Mouse (Mus musculus) brain, embryonic 18.5 days (tissue): ENCODE measurements around the gene Snx27.

Experiments
- DNase-seq: peaks from one replicate; pipeline ENCODE4 v3.0.0-alpha.2; 2012; ENCODE audit warnings: low read depth, low spot score

Gene Snx27

GRCm38 (mm10) chr3:94567242-94567641, 15.3 kb downstream of the Snx27 start:
- DNase-seq = no peak

- no peak for DNase-seq
Observed at GRCm38 (mm10) chr3:94565557-94565956, 17.0 kb downstream of the Snx27 start.

GRCm38 (mm10) chr3:94565127-94565526, 17.4 kb downstream of the Snx27 start:
- no peak for DNase-seq

GRCm38 (mm10) chr3:94564356-94565010, 18.0 kb downstream of the Snx27 start:
- DNase-seq = no peak

GRCm38 (mm10) chr3:94563163-94563562, 19.4 kb downstream of the Snx27 start:
- no peak for DNase-seq

GRCm38 (mm10) chr3:94559931-94560429, 22.5 kb downstream of the Snx27 start:
- DNase-seq = no peak

GRCm38 (mm10) chr3:94549041-94549440, 33.5 kb downstream of the Snx27 start:
- DNase-seq = no peak

- no peak for DNase-seq
Observed at GRCm38 (mm10) chr3:94537187-94537586, 45.3 kb downstream of the Snx27 start.

GRCm38 (mm10) chr3:94533968-94534367, 48.5 kb downstream of the Snx27 start:
- no peak for DNase-seq

- DNase-seq = no peak
Observed at GRCm38 (mm10) chr3:94526731-94527130, 55.8 kb downstream of the Snx27 start.

GRCm38 (mm10) chr3:94506664-94507063, 75.9 kb downstream of the Snx27 start:
- no peak for DNase-seq

GRCm38 (mm10) chr3:94502243-94502642, 80.3 kb downstream of the Snx27 start:
- no peak for DNase-seq

- no peak for DNase-seq
Observed at GRCm38 (mm10) chr3:94497162-94497561, 85.4 kb downstream of the Snx27 start.

GRCm38 (mm10) chr3:94487581-94487980, 94.9 kb downstream of the Snx27 start:
- DNase-seq = no peak

- DNase-seq = no peak
Observed at GRCm38 (mm10) chr3:94485922-94486321, 96.6 kb downstream of the Snx27 start.

GRCm38 (mm10) chr3:94483790-94484439, 98.6 kb downstream of the Snx27 start:
- DNase-seq = peak; percentile 85

GRCm38 (mm10) chr3:94482764-94483385, 99.6 kb downstream of the Snx27 start:
- no peak for DNase-seq

- DNase-seq = no peak
Observed at GRCm38 (mm10) chr3:94481429-94481828, 101.1 kb downstream of the Snx27 start.

GRCm38 (mm10) chr3:94480291-94480884, 102.1 kb downstream of the Snx27 start, which contains the start of gene Riiad1:
TSS of gene Riiad1 (minus strand) at chr3:94480341.
- DNase-seq = no peak

- DNase-seq = no peak
Observed at GRCm38 (mm10) chr3:94479564-94479963, 103.0 kb downstream of the Snx27 start.

- DNase-seq = no peak
Observed at GRCm38 (mm10) chr3:94478591-94479169, 103.8 kb downstream of the Snx27 start.

GRCm38 (mm10) chr3:94477981-94478422, 104.5 kb downstream of the Snx27 start, which contains the start of gene Celf3:
TSS of gene Celf3 (plus strand) at chr3:94478295.
- DNase-seq = peak; percentile 95
